Mouse (Mus musculus): ENCODE data around the gene Crtac1.

Gene Crtac1

DNA sequence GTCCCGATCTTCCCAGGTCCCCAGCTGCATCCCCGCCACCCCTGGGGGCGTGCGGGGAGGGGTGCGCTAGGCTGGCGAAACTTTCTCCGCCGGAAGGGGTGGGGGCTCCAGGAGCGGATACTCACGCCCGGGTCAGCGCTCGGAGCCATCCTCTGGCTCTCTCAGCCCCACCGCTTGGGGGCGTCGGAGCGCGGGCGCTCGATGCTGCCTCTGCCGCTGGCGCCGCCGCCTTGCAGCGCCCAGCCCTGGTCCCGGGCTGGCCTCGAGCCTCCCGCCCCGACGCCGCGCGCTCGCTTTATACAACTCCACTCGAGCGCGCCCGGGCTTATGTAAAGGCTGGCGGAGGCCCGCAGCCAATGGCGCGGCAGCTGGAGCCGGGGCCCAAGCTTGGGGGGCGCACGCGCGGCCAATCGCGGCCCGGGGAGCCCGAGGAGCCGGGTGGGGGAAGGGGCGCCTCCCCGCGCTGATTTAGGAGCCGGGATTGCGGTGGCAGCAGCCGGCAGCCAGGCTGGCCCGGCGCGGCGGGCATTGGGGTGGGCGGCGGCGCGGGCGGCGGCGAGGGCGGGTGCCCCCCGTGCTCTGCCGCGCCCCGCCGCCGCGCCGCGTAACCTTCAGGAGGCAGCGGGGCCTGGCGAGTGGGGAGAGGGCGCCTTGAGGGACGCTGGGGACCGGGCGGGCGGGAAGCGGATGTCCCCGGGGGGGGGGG, at the start of gene Crtac1:
Gene Crtac1, minus strand, starts transcription at position 299 of the 706 bp plus-strand sequence.
- DNase-seq: peak; percentile 29 to 42

GRCm38 (mm10) chr19:42478303-42478702, 46.7 kb upstream of the Crtac1 start:
- DNase-seq: peak in 1 of 2 experiments; percentile 20

DNA sequence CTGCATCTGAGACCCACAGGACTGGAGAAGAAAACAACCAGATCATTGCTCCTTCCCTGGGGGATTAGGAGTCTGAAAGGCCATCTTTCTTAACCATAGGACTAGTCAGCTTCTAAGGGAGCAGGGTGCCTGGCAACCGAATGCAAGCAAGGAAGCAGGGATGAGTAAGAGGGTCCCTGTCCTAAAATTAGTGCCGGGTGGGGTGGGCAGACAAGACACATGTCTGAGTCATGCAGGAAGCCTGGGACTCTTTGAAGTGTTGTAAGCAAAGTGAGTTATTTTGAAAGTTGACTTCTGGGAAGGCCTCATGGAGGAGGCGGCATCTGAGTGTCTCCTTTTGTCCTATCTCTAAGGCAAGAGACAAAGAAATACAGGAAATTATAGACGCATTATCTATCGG, 46.2 kb upstream of the Crtac1 start:
- DNase-seq: no peak

- DNase-seq: peak in 1 of 2 experiments; percentile 56
Observed at GRCm38 (mm10) chr19:42472831-42473230, 41.2 kb upstream of the Crtac1 start.

GRCm38 (mm10) chr19:42471571-42471970, 40.0 kb upstream of the Crtac1 start:
- DNase-seq: no peak

DNA sequence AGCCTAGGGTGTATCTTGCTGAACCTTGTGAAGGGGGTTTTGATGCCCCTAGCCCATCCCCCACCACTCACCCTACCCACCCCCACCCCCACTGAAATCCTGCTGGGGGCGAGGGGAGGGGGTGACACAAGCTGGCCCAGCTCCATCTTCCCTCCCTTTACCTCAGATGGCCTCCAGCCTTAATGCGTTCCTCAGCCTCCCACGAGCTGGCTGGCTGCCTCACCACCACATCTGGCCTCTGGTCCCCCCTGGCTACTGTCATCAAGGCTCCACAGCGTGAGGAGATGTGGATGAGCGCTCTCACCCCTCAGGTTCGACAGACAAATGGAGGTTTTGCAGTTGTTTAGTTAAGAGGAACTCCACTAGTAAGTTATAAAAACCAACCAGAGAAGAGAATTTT, 30.3 kb upstream of the Crtac1 start:
- DNase-seq: no peak

DNA sequence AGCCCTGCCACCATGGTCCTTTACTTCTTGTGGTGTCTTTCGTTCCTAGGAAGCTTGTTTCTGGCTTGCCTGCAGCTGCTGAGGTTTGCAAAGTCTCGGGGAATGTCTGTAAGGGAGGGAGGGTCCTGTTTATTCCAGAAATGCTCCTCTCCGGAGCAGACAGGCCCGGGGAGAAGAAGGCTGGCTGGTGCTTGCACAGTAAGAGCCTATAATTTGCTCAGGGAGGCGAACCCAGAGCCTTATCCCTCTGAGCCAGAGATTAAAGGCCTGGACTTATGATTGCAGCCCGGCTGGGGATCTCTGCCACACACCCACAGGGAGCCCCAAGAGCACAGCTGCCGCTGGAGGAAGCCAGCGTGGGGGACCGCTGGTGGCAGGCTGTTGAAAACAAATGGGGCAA, 29.8 kb upstream of the Crtac1 start:
- no peak for DNase-seq

- DNase-seq: no peak
Observed at GRCm38 (mm10) chr19:42459512-42459911, 27.9 kb upstream of the Crtac1 start.

DNA sequence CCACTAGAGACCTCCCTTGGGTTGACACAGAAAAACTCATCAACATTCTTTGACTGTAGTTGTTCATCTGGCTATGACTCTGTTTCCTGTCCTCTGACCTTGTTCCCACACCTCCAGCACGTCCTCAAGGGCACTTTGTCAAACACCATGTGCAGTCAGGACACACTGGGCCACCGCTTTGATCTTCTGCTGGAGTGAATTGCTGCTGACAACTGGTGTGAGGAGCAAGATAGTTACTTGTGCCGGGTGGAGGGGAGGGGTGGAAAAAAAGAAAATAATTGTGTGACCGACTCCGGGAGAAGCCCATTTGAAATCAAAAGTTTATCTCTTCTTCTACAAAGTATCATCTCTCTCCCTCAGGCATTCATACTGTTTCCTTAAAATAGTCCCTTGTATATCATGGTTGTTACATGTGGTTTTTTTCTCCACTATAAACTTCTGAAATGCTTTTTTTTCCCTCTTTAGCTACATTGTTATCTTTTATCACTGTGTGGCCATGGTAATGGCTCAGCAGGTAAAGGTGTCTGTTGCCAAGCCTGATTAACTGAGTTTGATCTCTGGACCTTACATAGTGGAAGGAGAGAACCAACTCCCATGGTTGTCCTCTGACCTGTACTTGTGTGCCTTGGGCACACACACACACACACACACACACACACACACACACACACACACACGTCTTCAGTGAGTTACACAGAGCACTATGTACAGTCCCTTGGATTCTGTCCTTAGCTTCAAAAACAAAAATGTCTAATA, 23.1 kb upstream of the Crtac1 start:
- peak in 1 of 2 experiments; percentile 27 for DNase-seq

GRCm38 (mm10) chr19:42454006-42454405, 22.4 kb upstream of the Crtac1 start:
- DNase-seq: peak; percentile 70 to 76

DNA sequence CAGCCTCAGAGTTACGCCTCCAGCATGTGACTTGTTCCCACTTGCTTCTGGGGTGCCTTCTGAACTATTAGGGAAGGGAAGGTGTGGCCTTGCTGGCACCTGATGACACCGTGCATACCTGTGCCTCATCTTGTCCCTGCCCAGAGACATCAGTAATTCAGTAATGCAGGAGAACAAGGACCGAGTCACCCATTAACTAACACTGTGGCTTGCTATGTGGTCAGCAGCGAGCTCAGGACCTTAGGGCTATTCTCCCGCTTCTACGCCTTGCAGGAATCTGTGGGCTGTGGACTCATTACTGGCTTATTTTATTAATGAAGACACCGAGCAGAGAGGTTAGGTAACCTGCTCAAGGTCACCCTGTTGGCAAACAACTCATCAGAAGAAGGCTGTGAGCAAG, 21.0 kb upstream of the Crtac1 start:
- DNase-seq: peak; percentile 57 to 79

GRCm38 (mm10) chr19:42448539-42448938, 17.0 kb upstream of the Crtac1 start:
- DNase-seq: no peak

DNA sequence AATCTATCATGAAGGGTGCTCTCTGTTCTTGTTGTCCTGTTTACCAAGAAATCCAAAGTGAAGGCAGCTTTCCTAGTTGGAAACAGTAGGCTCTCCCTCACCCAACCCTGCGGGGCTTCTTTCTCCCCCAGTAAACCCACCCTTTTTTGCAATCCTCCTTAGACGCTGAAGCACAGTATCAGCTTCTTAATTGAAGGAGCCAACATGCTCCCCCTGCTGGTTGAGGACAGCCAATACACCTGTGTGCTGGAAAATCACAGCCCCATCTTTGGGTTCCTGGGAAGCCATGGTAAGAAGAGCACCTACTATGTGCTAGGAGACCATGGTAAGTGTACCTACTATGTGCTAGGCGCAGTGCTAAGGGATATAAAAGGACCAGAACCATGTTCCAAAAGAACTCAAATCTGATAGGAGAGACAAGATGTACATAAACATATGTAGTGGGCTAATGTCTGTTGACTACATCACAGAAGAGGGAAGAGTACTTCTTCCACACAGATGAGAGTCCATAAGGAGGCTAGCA, 12.4 kb upstream of the Crtac1 start:
- peak; percentile 14 to 50 for DNase-seq

DNA sequence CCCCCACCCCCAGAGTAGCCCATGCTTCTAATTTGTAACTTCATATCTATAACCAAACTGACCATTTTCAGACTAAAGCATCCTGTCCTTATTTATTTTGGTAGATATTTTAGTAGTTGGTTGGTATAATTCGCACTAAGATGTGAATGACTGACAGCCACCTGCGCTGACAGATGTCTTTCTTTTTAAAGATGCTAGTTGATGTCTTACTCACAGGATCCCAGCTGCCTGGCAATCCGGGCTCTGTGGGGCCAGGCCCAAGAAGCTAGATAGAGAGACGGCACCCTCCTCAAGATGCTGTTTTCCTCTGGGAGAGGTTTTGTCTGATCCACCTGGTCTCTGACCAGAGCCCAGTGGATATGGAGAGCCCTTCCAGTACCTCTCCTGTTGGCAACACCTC, 11.7 kb upstream of the Crtac1 start:
- no peak for DNase-seq

- DNase-seq: no peak
Observed at GRCm38 (mm10) chr19:42442246-42443197, 10.9 kb upstream of the Crtac1 start.

- DNase-seq: peak in 1 of 2 experiments; percentile 21
Observed at GRCm38 (mm10) chr19:42440089-42440488, 8.5 kb upstream of the Crtac1 start.

GRCm38 (mm10) chr19:42439353-42439752, 7.8 kb upstream of the Crtac1 start:
- peak in 1 of 2 experiments; percentile 50 for DNase-seq

- DNase-seq: no peak
Observed at GRCm38 (mm10) chr19:42435621-42436020, 4.0 kb upstream of the Crtac1 start.

DNA sequence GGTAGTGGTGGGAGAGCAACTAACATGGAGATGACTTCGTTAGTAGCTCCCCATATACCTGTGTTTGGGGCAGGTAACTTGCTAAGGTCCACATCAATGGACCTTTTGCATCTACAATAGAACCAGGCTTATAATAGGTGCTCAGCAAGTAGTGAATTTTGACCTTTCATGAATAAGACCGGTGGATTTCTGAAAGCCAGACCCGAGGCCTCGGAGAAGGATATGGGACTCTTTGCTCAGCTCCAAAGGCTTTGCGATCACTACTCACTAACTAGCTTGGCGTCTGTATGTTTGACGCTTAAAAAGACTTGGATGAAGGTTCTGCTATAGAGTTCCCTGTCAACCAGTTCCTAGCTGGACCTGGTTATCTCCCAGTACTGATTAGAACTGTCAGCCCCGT, 1.2 kb upstream of the Crtac1 start:
- DNase-seq: no peak

GRCm38 (mm10) chr19:42432191-42432590, 608 bp upstream of the Crtac1 start:
- peak in 1 of 2 experiments; percentile 42 for DNase-seq

GRCm38 (mm10) chr19:42430981-42431380, 602 bp downstream of the Crtac1 start:
- DNase-seq: no peak

DNA sequence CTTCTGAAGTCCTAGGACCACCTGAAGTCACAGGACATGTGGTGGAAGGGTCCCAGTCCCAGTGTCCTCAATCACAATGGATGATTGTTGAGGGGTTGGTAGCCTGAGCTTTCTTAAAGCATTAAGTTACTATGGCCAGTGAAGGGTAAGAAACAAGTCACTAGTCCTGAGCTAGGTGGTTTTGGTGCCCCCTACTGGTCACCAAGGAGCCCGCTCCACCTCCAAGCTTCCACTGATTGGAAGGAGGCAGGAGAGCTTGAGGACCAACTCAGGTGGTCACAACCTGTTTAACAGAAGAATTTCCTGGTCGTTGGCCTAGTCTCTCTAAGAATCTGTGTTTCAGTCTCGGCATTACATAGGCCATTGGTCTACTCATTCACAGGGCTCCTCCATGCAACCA, 2.2 kb downstream of the Crtac1 start:
- DNase-seq: peak; percentile 26 to 62

GRCm38 (mm10) chr19:42425208-42425607, 6.4 kb downstream of the Crtac1 start:
- DNase-seq: peak in 1 of 2 experiments; percentile 53

Measured in kidney, postnatal 36 days (tissue).